Mouse (Mus musculus) gastrocnemius, adult 2 months (tissue): ENCODE results near the gene Pole4. TPM values are rescaled to one million over a fixed set of nuclear protein-coding genes. Genes with fewer than 3 reads are reported as not detected.

Source experiments
- DNase-seq: peaks from one replicate; pipeline ENCODE4 v3.0.0; 2022
- H3K27ac ChIP-seq: fragments of 200-600 bp; 2 replicates; pipeline ENCODE4 v1.8.1; 2022; ENCODE audit warnings: mild to moderate bottlenecking
- H3K4me3 ChIP-seq: fragments of 200-600 bp; 2 replicates; pipeline ENCODE4 v1.8.1; 2022; ENCODE audit warnings: mild to moderate bottlenecking, moderate library complexity
- CTCF ChIP-seq: fragments of 200-600 bp; IDR thresholded peaks from 2 replicates; pipeline ENCODE4 v1.8.1; 2022; ENCODE audit warnings: antibody characterized with exemption, mild to moderate bottlenecking, moderate library complexity
- intact Hi-C: fragments of 180-260 bp; cut with DNase I; formaldehyde crosslinking; loops from one replicate; pipeline ENCODE4 v1.15.1; 2025
- total RNA-seq, 2 experiments: library from RNA; stranded (reverse); gene quantifications; 2 replicates each; pipeline ENCODE4 v1.2.3; 2021

Pole4 gene
- total RNA-seq, 2 experiments from 2014 or later: 16.7 to 18.4 TPM

GRCm38 (mm10) chr6:82595461-82596090, 109.6 kb downstream of the Pole4 start:
- no peak overlapping the region for H3K4me3 ChIP-seq
- intact Hi-C loops: no loop called here
- no peak for TF ChIP-seq CTCF
- H3K27ac ChIP-seq: no peak overlapping the region
- no peak for DNase-seq

GRCm38 (mm10) chr6:82589387-82589786, 115.8 kb downstream of the Pole4 start:
- H3K4me3 ChIP-seq: no peak overlapping the region
- intact Hi-C loops: no loop called here
- DNase-seq: no peak
- no peak overlapping the region for H3K27ac ChIP-seq
- TF ChIP-seq CTCF: no peak

GRCm38 (mm10) chr6:82585396-82585795, 119.8 kb downstream of the Pole4 start:
- H3K4me3 ChIP-seq: no peak overlapping the region
- no peak for TF ChIP-seq CTCF
- intact Hi-C loops: no loop called here
- H3K27ac ChIP-seq: no peak overlapping the region
- no peak for DNase-seq

GRCm38 (mm10) chr6:82575445-82575844, 129.7 kb downstream of the Pole4 start:
- H3K27ac ChIP-seq: no peak overlapping the region
- intact Hi-C loops: no loop called here
- no peak for DNase-seq
- no peak for TF ChIP-seq CTCF
- no peak overlapping the region for H3K4me3 ChIP-seq

Other genes with a start within 250 kb of the Pole4 start
- 100 to 1,000 TPM; 243 to 313 TPM for gene Hk2, start 69.1 kb upstream of the Pole4 start, total RNA-seq
- under 1 TPM in 1 of 2 experiments, not detected in 1; 0.05 TPM for gene Sema4f, start 234.4 kb upstream of the Pole4 start, total RNA-seq
- gene M1ap, start 241.5 kb upstream of the Pole4 start, total RNA-seq: under 1 TPM in 1 of 2 experiments, not detected in 1; 0.45 TPM